Mouse (Mus musculus) hindbrain, embryonic 11.5 days (tissue): ENCODE results near the gene Slc25a29. TPM values are rescaled to one million over a fixed set of nuclear protein-coding genes. Genes with fewer than 3 reads are reported as not detected.

Source experiments
- ATAC-seq: fragments of 200-750 bp; cut with Nextera tagmentation; 2 replicates; pipeline ENCODE4 v1.8.0; 2017; ENCODE audit warnings: mild to moderate bottlenecking, moderate TSS enrichment, moderate library complexity; ENCODE audit not compliant: low FRiP score
- DNase-seq: peaks from one replicate; pipeline ENCODE4 v3.0.0-alpha.2; 2015; ENCODE audit warnings: low spot score
- H3K27ac ChIP-seq: fragments of 300-500 bp; sonication (generic); 2 replicates; pipeline ENCODE4 v1.5.1; 2014; ENCODE audit warnings: mild to moderate bottlenecking, low read depth, low read length
- H3K27me3 ChIP-seq: fragments of 300-500 bp; sonication (generic); 2 replicates; pipeline ENCODE4 v1.6.1; 2014; ENCODE audit warnings: mild to moderate bottlenecking, low read length, moderate library complexity, mixed read lengths; ENCODE audit not compliant: control insufficient read depth, insufficient read depth
- H3K36me3 ChIP-seq: fragments of 300-500 bp; sonication (generic); 2 replicates; pipeline ENCODE4 v1.6.1; 2014; ENCODE audit warnings: mild to moderate bottlenecking, low read length, moderate library complexity, mixed read lengths; ENCODE audit not compliant: control insufficient read depth, insufficient read depth
- H3K4me1 ChIP-seq: fragments of 300-500 bp; sonication (generic); replicated peaks from 2 replicates; pipeline ENCODE4 v1.6.1; 2014; ENCODE audit warnings: low read length, mixed read lengths; ENCODE audit not compliant: control insufficient read depth, insufficient read depth
- H3K4me2 ChIP-seq: fragments of 300-500 bp; sonication (generic); replicated peaks from 2 replicates; pipeline ENCODE4 v1.6.1; 2014; ENCODE audit warnings: mild to moderate bottlenecking, low read depth, low read length
- H3K4me3 ChIP-seq: fragments of 300-500 bp; sonication (generic); 2 replicates; pipeline ENCODE4 v1.5.1; 2014; ENCODE audit warnings: low read depth, low read length
- H3K9ac ChIP-seq: fragments of 300-500 bp; sonication (generic); 2 replicates; pipeline ENCODE4 v1.6.1; 2014; ENCODE audit warnings: low read depth, low read length
- H3K9me3 ChIP-seq: fragments of 300-500 bp; sonication (generic); 2 replicates; pipeline ENCODE4 v1.6.1; 2016; ENCODE audit warnings: low read length; ENCODE audit not compliant: control insufficient read depth
- WGBS: fragments of 180-500 bp; shearing (Covaris S2); extraction: QIAGEN DNeasy Blood & Tissue Kit; methylation state at CpG from one replicate; pipeline ENCODE4 v1.1.7; 2014; 5-methylcytosine and 5-hydroxymethylcytosine counted together
- polyA plus RNA-seq: library from polyadenylated mRNA; unstranded; fragments of >200 nt; fragmentation: Nextera tagmentation; extraction: Ambion mirVana; gene quantifications from 2 replicates; pipeline ENCODE4 v1.2.1, GENCODE M21; 2014

Gene Slc25a29
- polyA plus RNA-seq, 1 experiment from 2014 or later, result 12.0 TPM

- ATAC-seq (no peak), DNase-seq (no peak)
These were observed 34.1 kb downstream of the Slc25a29 start for GRCm38 (mm10) chr12:108801613-108802012.

GRCm38 (mm10) chr12:108794979-108795537 is 40.6 kb downstream of the Slc25a29 start:
- H3K9ac ChIP-seq, result peak overlapping the region; percentile 90
- WGBS, result 27% methylated on average over 9 of the region's 9 CpGs
- peak overlapping the region; percentile 57 for H3K4me2 ChIP-seq
- H3K27me3 ChIP-seq, result no peaks in the 10 kb centered on the region
- no peaks in the 10 kb centered on the region for H3K9me3 ChIP-seq
- peaks cover 2% of the 10 kb centered on the region; the same call in 1 of the 2 replicates for H3K4me1 ChIP-seq
- H3K36me3 ChIP-seq, result no peaks in the 10 kb centered on the region
- ATAC-seq (no peak), DNase-seq (no peak)
- H3K4me3 ChIP-seq, result peak overlapping the region; percentile 100
- no peak overlapping the region; the same call in 1 of the 2 replicates for H3K27ac ChIP-seq

More at GRCm38 (mm10) chr12:108801613-108802012, 34.1 kb downstream of the Slc25a29 start:
- H3K27me3 ChIP-seq, result no peaks in the 10 kb centered on the region
- H3K4me2 ChIP-seq, result no peak overlapping the region
- no peak overlapping the region for H3K9ac ChIP-seq
- 92% methylated on average over 2 of the region's 2 CpGs for WGBS
- 0 out of 2 replicates have a peak, but pooled peaks cover under 1% of the 10 kb centered on the region for H3K36me3 ChIP-seq
- H3K4me3 ChIP-seq, result no peak overlapping the region
- H3K27ac ChIP-seq, result no peak overlapping the region
- no peaks in the 10 kb centered on the region for H3K9me3 ChIP-seq
- H3K4me1 ChIP-seq, result no peaks in the 10 kb centered on the region

- H3K4me3 ChIP-seq, result peak overlapping the region; percentile 100
- H3K27ac ChIP-seq, result peak overlapping the region; percentile 98
- peak overlapping the region; percentile 57 for H3K4me2 ChIP-seq
- H3K36me3 ChIP-seq, result no peaks in the 10 kb centered on the region
- H3K9me3 ChIP-seq, result no peaks in the 10 kb centered on the region
- no peaks in the 10 kb centered on the region for H3K27me3 ChIP-seq
- peak; percentile 90 for DNase-seq
- H3K9ac ChIP-seq, result peak overlapping the region; percentile 90
- peaks cover 2% of the 10 kb centered on the region; the same call in 1 of the 2 replicates for H3K4me1 ChIP-seq
- ATAC-seq, result peak; percentile 73
- 1% methylated on average over 51 of the region's 94 CpGs for WGBS
These were observed 41.5 kb downstream of the Slc25a29 start for GRCm38 (mm10) chr12:108794078-108794711.

GRCm38 (mm10) chr12:108793453-108793941 is 42.2 kb downstream of the Slc25a29 start:
- DNase-seq (peak; percentile 34), ATAC-seq (peak; percentile 8; the same call in 1 of the 2 replicates)
- Histone ChIP-seq H3K27ac (peak overlapping the region; percentile 98), H3K27me3 (no peaks in the 10 kb centered on the region), H3K4me1 (peaks cover 2% of the 10 kb centered on the region; the same call in 1 of the 2 replicates), H3K4me2 (peak overlapping the region; percentile 39), H3K9ac (peak overlapping the region; percentile 90), H3K4me3 (peak overlapping the region; percentile 100), H3K36me3 (no peaks in the 10 kb centered on the region), H3K9me3 (no peaks in the 10 kb centered on the region)
- WGBS, result under 1% methylated on average over 50 of the region's 71 CpGs

- peak within 1 kb of the TSS; percentile 90 for H3K9ac ChIP-seq
- H3K4me2 ChIP-seq, result peak within 1 kb of the TSS; percentile 41
- ATAC-seq (peak; percentile 93), DNase-seq (peak; percentile 99)
- H3K9me3 ChIP-seq, result no peaks in the 10 kb centered on the region
- H3K4me1 ChIP-seq, result peaks cover 2% of the 10 kb centered on the region; the same call in 1 of the 2 replicates
- under 1% methylated on average over 56 of the region's 127 CpGs for WGBS
- peak within 1 kb of the TSS; percentile 100 for H3K4me3 ChIP-seq
- H3K27me3 ChIP-seq, result no peaks in the 10 kb centered on the region
- H3K27ac ChIP-seq, result peak within 1 kb of the TSS; percentile 98
- H3K36me3 ChIP-seq, result no peaks in the 10 kb centered on the region
These were observed 42.9 kb downstream of the Slc25a29 start, which contains the start of gene Yy1 for GRCm38 (mm10) chr12:108792546-108793452. Yy1 (plus strand) TSS chr12:108792973.

GRCm38 (mm10) chr12:108792152-108792545 is 43.5 kb downstream of the Slc25a29 start:
- Histone ChIP-seq H3K4me2 (peak overlapping the region; percentile 41), H3K4me1 (peaks cover 2% of the 10 kb centered on the region; the same call in 1 of the 2 replicates), H3K36me3 (no peaks in the 10 kb centered on the region), H3K9me3 (no peaks in the 10 kb centered on the region), H3K9ac (peak overlapping the region; percentile 83), H3K27me3 (no peaks in the 10 kb centered on the region), H3K4me3 (peak overlapping the region; percentile 100), H3K27ac (peak overlapping the region; percentile 98)
- under 1% methylated on average over 47 of the region's 52 CpGs for WGBS
- DNase-seq, result peak; percentile 88
- peak; percentile 41 for ATAC-seq

GRCm38 (mm10) chr12:108787329-108787728 is 48.4 kb downstream of the Slc25a29 start:
- no peak overlapping the region for H3K9ac ChIP-seq
- no peak for DNase-seq
- H3K27ac ChIP-seq, result no peak overlapping the region
- H3K9me3 ChIP-seq, result peaks cover 3% of the 10 kb centered on the region; the same call in 1 of the 2 replicates
- no peaks in the 10 kb centered on the region for H3K36me3 ChIP-seq
- peaks cover 2% of the 10 kb centered on the region; the same call in 1 of the 2 replicates for H3K4me1 ChIP-seq
- 90% methylated on average over 2 of the region's 2 CpGs for WGBS
- no peak for ATAC-seq
- H3K4me3 ChIP-seq, result no peak overlapping the region
- no peaks in the 10 kb centered on the region for H3K27me3 ChIP-seq
- no peak overlapping the region for H3K4me2 ChIP-seq

GRCm38 (mm10) chr12:108785161-108785560 is 50.5 kb downstream of the Slc25a29 start:
- Histone ChIP-seq H3K36me3 (no peaks in the 10 kb centered on the region), H3K4me2 (no peak overlapping the region), H3K9ac (no peak overlapping the region), H3K27me3 (no peaks in the 10 kb centered on the region), H3K9me3 (peaks cover 3% of the 10 kb centered on the region; the same call in 1 of the 2 replicates), H3K4me1 (no peaks in the 10 kb centered on the region), H3K4me3 (no peak overlapping the region), H3K27ac (no peak overlapping the region)
- 89% methylated on average over 4 of the region's 4 CpGs for WGBS
- ATAC-seq (no peak), DNase-seq (no peak)
